Mouse (Mus musculus) thymus, postnatal 10 days (tissue): ENCODE results near the gene Sord.

Experiments
- DNase-seq, 2 experiments: peaks; one replicate each; pipeline ENCODE4 v3.0.0; 2021; ENCODE audit warnings: low spot score in 2 of 2

Gene Sord

DNA sequence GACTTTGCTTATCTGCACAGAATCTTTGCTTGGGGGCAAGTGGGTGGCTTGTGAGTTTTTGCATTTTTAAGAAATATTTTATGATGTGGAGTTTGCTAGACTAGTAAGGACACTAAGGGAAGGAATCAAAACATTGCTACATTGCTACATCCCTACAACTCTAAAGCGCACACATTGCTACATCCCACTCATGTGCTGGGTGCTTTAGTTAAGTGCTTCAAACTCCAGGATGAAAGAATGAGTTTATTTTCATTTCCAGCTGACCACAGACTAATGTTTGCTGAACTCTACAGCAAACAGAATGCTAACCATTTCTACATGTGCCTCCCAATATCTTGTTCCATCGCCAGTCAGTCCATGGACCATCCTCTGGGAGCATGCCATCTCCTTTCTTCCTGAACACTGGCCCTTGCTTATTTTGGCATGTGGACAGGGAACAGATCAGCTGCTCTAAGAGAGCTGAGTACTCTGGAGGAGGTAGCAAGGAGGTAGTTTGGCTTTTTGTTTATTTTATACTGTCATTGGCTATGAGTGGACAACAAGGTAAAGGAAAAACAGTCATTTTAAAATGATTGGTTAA, 3.4 kb downstream of the Sord start:
- DNase-seq: no peak

DNA sequence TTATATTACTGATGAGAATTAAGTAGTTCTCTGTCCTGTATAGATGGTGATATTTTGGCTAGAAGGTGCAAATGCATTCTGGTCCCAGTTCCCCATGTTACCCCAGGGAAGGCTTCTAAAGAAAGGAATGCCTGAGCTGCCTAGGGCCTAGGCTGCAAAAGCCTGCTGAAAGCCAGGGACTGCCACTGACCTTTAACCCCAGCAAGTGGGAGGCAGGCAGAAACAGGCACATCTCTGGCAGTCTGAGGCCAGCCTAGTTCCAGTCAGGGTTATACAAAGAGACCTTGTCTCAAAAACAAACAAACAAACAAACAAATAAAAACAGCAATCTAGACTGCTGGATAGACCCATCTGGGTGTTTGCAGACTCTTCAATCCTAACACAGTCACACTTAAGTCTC, 6.2 kb downstream of the Sord start:
- DNase-seq: no peak

DNA sequence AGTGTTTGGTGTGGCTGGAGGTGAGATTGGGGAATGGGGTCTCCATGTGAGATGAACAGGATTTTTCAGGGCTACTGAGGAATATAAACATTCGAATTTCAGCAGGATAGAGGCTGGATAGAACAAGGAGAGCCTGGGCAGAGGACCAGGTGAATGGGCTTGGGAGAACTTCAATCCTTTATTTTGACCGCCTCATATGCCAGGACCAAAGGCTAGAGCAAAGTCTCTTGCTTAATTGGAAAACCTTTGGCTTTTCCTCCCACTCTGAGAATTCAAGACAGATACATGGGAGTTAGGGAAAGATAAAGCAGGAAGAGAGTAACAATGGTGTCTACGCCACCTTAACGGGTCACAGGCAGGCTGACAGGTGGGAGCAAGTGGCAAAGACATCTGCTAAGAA, 6.7 kb downstream of the Sord start:
- no peak for DNase-seq

DNA sequence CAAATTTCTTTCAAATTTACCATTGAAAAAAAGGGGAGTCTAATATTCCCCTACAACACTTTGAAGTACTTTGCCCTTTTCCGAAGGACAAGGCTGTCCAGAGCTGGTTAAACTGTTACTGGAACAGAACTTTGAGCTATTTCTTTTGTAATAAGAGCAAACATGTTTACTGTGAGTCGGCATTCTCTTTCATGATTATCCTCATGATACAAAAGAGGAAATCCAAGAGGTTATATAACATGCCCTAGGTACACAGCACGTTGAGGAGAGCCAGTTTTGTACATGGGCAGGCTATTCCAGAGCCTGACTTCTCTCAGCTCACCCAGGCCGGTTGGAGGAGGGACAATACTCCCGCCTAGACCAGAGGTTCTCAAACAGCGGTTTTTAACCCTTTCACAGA, 7.4 kb downstream of the Sord start:
- no peak for DNase-seq

DNA sequence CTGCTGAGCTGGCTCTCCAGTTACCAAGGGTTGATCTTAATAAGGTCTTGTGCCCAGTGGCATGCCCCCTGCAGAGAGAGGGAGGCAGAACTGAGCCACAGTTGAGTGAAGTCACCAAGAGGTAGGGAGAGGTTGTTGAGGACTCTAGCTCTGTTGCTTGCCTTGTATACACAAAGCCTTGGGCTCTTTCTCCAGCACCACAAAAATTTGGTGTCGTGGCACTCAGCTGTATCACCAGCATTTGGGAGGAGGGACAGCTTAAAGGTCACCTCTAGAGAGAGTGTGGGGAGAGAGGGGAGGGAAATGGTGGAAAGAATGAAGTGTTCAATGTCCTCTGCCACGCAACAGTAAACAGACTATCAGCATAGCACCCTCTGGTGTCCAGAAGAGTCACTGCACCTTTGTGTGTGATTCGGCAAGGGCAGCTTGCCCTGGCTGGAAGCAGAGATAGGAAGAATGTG, 9.2 kb downstream of the Sord start:
- peak; percentile 51 to 69 for DNase-seq

DNA sequence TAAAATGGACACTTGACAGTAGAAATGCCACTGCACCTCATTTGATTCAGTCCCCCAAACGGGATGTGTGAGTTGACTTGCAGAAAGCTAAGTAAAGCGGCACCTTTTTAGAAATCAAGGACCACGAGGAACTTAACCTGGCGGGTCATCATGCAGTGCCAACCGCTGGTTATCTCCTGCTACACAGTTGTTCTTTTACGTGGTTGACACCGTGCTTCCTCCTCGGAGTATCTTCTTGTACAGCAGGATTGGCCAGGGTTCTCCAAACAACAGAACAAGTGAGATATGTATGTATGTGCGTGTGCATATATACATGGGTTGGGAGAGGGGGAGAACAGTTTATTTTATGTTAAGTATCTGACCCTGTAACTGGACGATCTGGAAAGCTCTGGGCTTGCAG, 13.2 kb downstream of the Sord start:
- no peak for DNase-seq

DNA sequence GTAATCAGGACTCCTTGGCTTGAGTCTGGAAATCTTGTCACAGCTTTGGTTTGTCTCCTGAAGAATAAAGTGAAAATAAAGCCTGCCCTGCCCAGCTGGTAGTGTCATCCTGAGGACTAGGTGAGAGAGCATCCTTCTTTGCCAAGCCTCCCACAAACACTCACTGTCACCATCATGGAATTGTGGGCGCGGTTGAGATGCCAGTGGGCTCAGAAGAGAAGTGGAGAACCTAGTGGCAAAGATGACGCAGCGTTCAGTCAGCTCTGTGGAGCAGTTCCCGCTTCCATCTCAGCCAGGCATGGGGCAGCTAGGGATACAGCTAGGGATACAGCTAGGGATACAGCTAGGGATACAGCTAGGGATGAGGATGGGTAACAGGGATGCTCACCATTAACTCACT, 21.4 kb downstream of the Sord start:
- DNase-seq: no peak

DNA sequence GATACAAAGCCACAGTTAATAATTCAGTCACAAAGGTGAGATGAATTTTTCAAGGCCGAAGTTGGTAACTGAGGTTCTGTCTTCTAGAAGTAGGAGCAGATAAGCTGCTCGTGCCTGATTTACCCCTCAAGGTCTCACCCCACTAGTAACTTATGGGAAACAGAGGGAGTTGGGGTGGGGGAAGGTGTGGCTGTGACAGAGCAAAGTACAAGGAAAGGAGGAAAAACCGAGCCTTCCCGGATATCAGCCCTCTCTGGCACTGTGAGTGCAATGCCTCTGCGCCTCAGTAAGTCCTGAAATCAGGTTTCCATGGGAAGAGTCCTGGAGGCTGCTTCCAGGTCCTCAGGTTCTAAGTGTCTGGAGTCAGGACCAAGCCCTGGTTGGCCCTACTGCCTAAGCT, 26.2 kb downstream of the Sord start:
- no peak for DNase-seq

DNA sequence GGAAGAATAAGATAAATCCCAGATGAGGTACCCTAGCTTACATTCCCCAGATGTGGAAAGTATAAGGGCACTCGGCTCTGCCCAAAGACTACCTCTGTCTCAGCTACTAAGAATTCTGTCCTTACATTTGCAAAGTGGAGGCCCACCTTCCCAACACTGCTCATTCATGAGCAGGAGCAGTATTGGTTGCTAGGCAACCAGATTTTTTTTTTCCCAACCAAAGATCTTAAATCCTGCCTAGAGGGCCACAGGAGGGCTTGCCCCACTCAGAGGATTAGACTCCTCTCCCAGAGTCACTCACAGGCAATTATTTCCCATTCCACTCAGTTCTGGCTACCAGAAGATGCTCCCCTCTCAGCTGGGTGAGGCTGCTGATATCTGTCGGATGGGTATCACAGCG, 30.1 kb downstream of the Sord start:
- DNase-seq: no peak

DNA sequence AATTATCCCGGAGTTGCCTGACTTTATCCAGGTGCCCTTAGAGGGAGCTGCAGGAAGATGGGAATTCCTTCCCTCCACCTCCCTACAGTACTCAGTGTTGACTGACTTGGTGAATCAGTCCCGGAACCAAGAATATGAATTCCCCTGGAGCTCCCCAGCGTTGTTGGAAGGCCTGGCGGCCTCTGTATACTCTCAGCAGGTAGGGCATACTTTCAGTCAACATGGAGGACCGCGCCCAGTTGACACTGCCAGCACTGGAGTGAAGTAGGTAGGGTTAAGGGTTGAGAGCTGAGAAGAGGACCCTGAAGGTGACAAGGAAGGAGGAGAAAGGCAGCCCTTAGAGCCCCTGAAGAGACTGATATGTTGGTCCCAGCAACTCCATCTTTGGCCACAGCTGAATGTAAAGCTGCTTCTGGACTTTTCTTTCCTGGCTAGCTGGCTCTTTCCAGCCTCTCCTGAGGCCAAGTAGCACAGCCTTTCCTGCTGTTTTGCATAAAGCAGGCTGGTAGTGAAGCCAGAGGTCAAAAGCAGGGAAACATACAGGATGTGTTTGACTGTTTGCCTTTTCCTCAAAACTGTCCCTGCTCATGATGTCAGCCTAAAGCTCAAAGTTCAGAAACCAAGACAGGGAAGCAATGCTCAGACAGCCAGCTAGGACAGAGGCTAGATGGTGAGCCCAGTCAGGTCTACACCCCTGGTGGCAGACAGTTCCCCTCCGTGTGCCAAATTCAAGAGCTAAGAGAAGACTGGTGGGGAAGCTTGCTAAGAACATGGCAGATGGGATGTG, 32.1 kb downstream of the Sord start:
- no peak for DNase-seq

DNA sequence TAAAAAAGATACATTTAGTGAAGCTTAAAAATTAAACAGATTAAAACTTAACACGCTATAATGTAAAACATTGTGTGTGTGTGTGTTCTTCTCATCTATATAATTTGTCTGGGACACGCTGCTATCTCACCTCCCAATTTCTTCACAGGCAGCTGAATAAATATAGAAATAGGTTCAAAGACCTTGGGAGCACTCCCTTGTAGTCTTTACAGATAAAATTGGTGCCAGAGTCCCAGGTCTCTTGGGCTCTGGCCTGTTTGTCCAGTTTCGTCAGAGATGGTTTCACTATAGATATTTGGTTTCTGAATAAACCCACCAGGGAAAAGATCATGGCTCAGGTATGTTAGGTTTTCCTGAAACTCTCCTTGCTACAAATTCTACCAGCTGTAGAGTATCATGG, 44.2 kb downstream of the Sord start:
- DNase-seq: no peak

DNA sequence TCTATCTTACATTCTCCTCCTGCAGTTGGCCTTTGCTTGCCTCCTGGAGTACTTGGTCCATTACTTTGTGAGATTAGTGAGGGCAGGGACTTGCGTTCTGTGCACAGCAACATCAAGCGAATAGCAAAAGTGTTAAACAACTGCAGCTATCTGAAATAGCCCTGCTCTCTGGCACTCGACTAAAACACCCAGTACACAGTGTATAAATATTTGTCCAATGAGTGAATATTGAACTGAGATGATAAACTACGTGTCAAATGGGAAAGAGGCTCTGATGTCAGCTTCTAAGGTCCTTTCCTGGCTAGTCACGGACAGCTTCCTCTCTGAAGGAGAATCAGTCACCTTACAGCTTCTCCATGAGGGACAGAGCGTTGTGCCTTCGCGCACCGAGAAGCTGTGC, 49.5 kb downstream of the Sord start:
- DNase-seq: no peak

DNA sequence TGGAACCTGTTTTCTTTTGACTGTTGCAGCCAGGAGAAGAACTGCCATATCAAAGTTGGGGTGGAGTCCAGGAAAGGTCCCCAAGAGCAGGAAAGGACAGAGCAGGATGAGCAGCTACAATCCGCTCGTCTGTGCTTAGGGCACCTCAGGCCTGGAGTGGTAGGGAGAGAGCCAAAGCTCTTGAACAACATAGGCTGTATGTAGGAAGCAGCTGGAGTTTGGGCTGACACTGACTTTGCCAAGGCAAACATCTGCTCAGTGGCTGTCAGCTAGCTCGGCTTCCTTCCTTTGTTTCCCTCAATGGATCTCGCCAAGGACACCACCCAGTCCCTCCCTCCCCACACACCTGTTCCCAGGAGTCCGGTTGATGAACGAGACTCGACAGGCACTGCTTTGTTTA, 51.6 kb downstream of the Sord start:
- no peak for DNase-seq

DNA sequence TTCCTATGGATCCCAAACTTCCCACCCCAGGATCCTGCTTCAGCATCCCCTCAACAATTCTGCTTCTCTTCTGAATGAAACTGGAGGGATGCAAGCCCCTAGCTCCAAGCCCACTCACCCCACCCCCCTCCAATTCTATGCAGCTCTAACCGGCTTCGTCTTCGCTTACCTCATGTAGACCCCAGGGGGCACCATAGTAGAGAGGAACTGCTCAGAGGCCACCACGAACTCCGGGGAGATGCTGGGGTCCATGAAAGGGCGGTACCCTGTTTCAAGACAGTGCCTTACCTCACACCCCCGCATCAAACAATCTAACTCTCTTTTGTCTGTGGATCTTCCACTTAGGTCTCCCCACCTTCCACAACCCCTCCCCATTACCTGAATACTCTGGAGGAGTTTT, 60.4 kb downstream of the Sord start:
- DNase-seq: peak in 1 of 2 experiments; percentile 46

DNA sequence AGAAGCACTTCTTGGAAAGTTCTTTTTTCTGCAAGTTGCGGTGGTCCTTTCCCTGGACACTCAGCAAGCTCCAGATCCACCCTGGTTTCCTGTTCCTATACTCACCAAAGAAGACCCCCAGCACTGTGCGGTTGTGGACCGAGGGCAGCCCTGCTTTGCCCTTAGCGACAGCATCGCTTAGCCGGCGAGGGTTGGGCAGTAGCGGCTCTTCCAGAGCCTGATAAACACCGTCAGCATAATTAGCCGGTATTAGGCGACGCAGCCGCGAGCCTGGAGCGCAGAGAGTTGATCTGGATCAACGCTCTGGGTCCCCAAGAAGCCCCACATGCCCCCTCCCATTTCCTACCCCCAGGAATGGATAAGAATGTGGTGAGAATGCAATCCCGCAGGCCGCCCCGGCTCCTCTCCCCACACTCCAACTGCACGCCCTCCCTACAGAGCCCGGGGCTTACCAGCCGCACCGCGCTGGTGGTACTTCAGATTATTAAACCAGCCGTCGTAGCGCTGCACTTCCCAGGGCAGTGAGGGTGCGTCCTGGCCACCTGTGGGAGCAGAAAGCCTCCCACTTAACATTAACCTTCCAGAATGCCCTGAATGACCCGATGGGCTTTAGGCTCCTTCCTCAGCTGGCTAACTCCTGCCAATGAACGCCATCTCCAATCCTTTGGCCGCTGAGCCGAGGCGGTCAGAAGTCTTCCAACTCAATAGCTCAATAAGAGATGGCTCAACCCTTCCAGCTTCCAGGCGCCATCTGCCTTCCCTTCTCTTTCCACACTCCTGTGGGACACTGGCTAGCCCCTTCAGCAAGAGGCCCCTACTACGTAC, 62.9 kb downstream of the Sord start:
- DNase-seq: no peak

DNA sequence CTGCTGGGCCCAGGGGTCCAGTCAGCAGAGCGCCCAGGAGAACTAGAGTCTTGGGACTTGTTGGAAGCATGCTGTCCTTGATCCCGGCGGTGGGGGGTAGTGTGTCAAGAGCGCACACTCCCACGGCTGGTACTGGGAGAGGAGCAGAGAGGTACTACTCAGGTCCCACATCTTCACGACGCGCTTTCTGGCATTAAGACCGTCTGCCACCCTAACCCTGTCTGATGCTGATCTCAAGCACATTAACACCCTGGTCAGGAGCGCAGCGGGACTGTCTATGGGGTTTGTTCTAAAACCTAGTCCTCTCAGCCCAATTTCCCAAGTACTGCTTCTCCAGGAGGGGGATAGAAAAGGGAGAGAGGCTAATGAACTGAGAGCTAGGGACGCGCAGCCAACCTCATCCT, 63.5 kb downstream of the Sord start, which contains the start of gene Duox2:
TSS of gene Duox2 (minus strand) at position 354 of the 404 bp plus-strand sequence.
- no peak for DNase-seq

DNA sequence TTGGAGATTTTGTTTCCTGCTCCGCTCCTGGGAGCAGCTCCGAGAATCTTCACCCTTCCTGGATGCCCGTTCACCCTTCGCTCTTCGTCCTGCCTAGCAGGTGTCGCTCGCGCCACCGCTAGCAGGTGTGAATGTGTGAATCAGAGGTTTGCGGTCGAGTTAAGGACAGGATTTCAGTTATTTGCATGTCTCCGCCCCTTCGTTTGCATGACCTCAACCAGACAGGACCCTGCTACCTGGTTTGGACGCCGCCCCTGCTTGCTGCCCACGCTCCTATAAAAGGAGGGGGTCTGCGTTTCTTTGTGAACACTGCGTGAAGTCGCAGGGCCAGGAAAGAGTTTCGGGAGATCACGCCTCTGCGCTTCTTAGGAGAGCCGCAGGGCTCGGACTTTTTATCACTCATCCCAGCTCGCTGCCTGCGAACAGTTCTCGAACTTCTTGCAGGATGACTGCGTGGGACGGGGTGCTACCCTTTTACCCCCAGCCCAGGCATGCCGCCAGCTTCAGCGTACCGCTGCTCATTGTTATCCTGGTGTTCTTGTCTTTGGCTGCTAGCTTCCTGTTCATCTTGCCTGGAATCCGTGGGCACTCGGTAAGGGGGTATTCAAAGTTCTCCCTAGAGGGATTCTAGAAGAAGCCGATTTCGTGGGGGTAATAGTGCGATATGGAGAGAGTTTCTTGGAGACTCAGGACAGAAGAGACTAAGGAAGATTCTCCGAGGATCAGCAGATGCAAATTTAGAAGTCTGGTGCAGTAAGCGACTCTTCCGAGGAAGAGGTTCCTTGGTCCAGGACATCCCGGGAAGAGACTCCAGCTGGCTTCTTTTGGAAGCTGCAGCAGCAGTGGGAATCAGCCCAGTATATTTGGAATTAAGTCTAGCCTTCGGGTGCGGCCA, 64.3 kb downstream of the Sord start, which contains the start of gene Duoxa2:
TSS of gene Duoxa2 (plus strand) at position 305 of the 895 bp plus-strand sequence.
- DNase-seq: peak in 1 of 2 experiments; percentile 29

DNA sequence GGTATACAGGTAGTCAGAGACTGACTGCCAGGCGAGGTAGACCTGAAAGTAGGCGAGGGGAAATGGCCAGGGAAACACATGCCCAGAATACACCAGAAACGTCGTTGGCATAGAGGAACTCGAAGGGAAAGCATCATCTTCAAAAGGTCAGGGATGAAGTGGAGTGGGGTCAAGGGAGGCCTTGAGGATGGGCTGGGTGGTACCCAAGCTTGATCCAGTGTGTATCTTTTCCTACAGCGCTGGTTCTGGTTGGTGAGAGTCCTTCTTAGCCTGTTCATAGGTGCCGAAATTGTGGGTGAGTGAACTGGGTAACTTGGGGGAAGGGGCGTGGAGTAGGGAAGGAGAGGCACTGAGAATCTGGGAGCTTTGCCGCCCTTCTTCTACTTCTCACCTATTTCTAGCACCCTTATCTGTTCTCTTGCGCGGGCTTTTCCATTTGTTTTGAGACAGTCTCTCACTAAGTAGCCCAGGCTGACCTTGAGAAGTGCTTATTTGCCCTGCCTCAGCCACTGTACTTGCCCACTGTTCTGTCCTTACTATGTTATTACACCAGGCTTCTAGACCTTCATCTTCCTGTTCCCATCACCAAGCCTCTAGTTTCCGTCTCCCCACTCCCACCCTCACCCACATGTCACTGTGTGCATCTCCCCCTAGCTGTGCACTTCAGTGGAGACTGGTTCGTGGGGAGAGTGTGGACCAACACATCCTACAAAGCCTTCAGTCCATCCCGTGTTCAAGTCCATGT, 65.5 kb downstream of the Sord start:
- no peak for DNase-seq

DNA sequence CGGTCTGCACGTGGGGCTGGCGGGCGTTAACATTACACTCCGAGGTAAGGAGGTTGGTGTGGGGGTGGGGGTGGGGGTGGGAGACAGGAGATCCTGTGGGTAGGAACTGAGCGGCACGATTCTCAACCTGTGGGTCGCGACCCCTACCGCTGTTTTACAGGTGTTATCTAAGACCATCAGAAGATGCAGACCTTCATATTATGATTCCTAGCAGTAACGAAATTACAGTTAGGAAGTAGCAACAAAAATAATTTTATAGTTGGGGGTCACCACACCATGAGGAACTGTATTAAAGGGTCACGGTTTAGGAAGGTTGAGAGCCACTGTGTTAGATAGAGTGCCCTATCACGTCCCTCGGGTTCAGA, 66.1 kb downstream of the Sord start:
- DNase-seq: no peak

DNA sequence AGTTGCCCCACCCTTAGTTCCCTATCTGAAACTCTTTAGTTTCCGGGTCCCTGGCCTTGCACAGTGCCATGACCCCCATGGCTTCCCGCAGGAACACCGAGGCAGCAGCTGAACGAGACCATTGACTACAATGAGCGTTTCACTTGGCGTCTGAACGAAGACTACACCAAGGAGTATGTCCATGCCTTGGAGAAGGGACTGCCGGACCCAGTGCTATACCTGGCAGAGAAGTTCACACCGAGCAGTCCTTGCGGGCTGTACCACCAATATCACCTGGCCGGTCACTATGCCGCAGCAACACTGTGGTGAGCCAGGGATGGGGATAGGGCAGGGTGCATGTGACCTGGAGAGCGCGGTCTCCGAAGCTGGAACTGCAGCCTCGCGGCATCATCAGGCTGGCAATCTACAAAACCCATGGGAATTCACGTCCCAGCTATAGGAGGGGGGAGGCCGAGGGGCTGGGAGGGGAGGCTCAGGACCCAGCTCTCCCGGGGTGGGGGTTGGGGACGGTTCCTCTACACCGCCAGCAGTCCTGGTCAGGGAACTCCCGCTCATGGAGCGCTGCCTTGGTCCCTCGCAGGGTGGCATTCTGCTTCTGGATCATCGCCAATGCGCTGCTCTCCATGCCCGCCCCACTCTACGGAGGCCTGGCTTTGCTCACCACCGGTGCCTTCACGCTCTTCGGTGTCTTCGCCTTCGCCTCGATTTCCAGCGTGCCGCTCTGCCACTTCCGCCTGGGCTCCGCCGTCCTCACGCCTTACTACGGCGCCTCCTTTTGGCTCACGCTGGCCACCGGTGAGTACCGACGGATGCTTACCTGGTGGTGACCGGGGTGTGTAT, 66.8 kb downstream of the Sord start:
- peak in 1 of 2 experiments; percentile 57 for DNase-seq
